ENCODE assay signal across 20 mouse cellular contexts in genomic region chrX:36841698-36842097, GRCm38 (mm10).
"Had no signal": no experiment of that assay in that cellular context is flagged by ENCODE, and none has a peak within 500 bp of the region (broad histone marks: within the 10 kb centered on the region; RNA-seq: fewer than 3 reads in every experiment).

No protein-coding gene starts in this region.

- ATAC-seq: intestine, embryonic 15.5 days; liver, postnatal 0 days; lung, postnatal 0 days; midbrain, embryonic 13.5 days; midbrain, embryonic 16.5 days had no signal

- H3K9me3 ChIP-seq: intestine, embryonic 15.5 days; kidney, embryonic 15.5 days; limb, embryonic 12.5 days; limb, embryonic 15.5 days; midbrain, embryonic 13.5 days had no signal

- H3K27ac ChIP-seq: intestine, embryonic 15.5 days; kidney, embryonic 15.5 days; limb, embryonic 12.5 days; limb, embryonic 15.5 days; liver, embryonic 14.5 days; midbrain, embryonic 13.5 days had no signal

- H3K36me3 ChIP-seq: intestine, embryonic 15.5 days; kidney, embryonic 15.5 days; limb, embryonic 12.5 days; limb, embryonic 15.5 days; midbrain, embryonic 13.5 days had no signal

- DNase-seq: kidney, adult 11 months; kidney, adult 8-10 months; kidney, postnatal 10 days; kidney, postnatal 36 days; left cerebral cortex, postnatal 4 days; liver, postnatal 0 days; lung, embryonic 14.5 days; right cerebral cortex, postnatal 4 days; spleen, adult 18-20 months; thymus, adult 2 months; thymus, postnatal 25 days had no signal

- H3K4me3 ChIP-seq: intestine, embryonic 15.5 days; kidney, embryonic 15.5 days; limb, embryonic 12.5 days; limb, embryonic 15.5 days; midbrain, embryonic 13.5 days had no signal

- H3K4me1 ChIP-seq: intestine, embryonic 15.5 days; kidney, embryonic 15.5 days; limb, embryonic 12.5 days; limb, embryonic 15.5 days; midbrain, embryonic 13.5 days had no signal

- H3K9ac ChIP-seq: intestine, embryonic 15.5 days; kidney, embryonic 15.5 days; limb, embryonic 12.5 days; limb, embryonic 15.5 days; liver, embryonic 14.5 days; liver, postnatal 0 days; lung, embryonic 14.5 days; midbrain, embryonic 13.5 days had no signal

- H3K27me3 ChIP-seq: intestine, embryonic 15.5 days; kidney, embryonic 15.5 days; limb, embryonic 12.5 days; limb, embryonic 15.5 days; midbrain, embryonic 13.5 days had no signal

- H3K4me2 ChIP-seq: intestine, embryonic 15.5 days; kidney, embryonic 15.5 days; limb, embryonic 12.5 days; limb, embryonic 15.5 days; liver, embryonic 11.5 days; lung, embryonic 14.5 days; midbrain, embryonic 13.5 days had no signal
